Mouse (Mus musculus): ENCODE measurements around the gene N4bp3. TPM values are rescaled to one million over a fixed set of nuclear protein-coding genes. Genes with fewer than 3 reads are reported as not detected.

The N4bp3 gene
- polyA plus RNA-seq, 1 experiment from 2014 or later = 39.2 TPM

GRCm38 (mm10) chr11:51662632-51663031 lies 12.0 kb upstream of the N4bp3 start:
- Histone ChIP-seq H3K4me1 (ENCODE audit: insufficient read depth) (no peaks in the 10 kb centered on the region; the same call in 1 of the 2 replicates), H3K27ac (ENCODE audit: low read depth) (no peak overlapping the region), H3K4me2 (no peak overlapping the region), H3K9ac (no peak overlapping the region), H3K4me3 (ENCODE audit: low read depth, low read length) (no peak overlapping the region), H3K9me3 (ENCODE audit: low read depth, low read length) (no peaks in the 10 kb centered on the region), H3K27me3 (ENCODE audit: insufficient read depth, low read length) (no peaks in the 10 kb centered on the region), H3K36me3 (ENCODE audit: insufficient read depth) (no peaks in the 10 kb centered on the region)
- TF ChIP-seq CTCF (IDR thresholded peaks at IDR 0.05; ENCODE audit: low read depth) = no peak
- no peak for ATAC-seq (ENCODE audit: insufficient read depth)
- no peak for DNase-seq
- 71% methylated on average over 7 of the region's 7 CpGs for WGBS

DNA sequence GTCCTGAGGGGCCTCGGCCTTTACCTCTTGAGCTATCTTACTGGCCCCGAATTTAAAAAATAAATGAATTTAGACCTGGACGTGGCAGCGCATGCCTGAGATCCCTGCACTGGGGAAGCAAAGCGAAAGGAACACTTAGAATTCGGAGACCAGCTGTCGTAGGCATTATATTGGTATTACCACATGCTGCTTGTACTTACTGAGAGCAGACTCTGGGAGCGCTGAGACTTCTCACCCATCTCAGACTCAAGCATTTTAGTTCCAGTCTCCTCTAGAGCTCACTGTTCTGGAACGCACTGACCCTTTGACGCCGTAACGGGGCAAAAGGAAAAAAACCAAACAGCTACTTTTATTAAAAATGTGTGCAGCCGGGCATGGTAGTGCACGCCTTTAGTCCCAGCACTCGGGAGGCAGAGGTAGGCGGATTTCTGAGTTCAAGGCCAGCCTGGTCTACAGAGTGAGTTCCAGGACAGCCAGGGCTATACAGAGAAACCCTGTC lies 11.3 kb upstream of the N4bp3 start:
- Histone ChIP-seq H3K4me1 (ENCODE audit: insufficient read depth) (no peaks in the 10 kb centered on the region; the same call in 1 of the 2 replicates), H3K9ac (no peak overlapping the region), H3K9me3 (ENCODE audit: low read depth, low read length) (no peaks in the 10 kb centered on the region), H3K27me3 (ENCODE audit: insufficient read depth, low read length) (no peaks in the 10 kb centered on the region), H3K36me3 (ENCODE audit: insufficient read depth) (no peaks in the 10 kb centered on the region), H3K27ac (ENCODE audit: low read depth) (no peak overlapping the region), H3K4me3 (ENCODE audit: low read depth, low read length) (no peak overlapping the region), H3K4me2 (no peak overlapping the region)
- DNase-seq = no peak
- TF ChIP-seq CTCF (IDR thresholded peaks at IDR 0.05; ENCODE audit: low read depth) = no peak
- ATAC-seq (ENCODE audit: insufficient read depth) = no peak
- WGBS = 83% methylated on average over 16 of the region's 16 CpGs

- no peak overlapping the region for H3K27ac ChIP-seq (ENCODE audit: low read depth)
- H3K4me1 ChIP-seq (ENCODE audit: insufficient read depth) = no peaks in the 10 kb centered on the region; the same call in 1 of the 2 replicates
- WGBS = 43% methylated on average over 6 of the region's 6 CpGs
- no peak for TF ChIP-seq CTCF (IDR thresholded peaks at IDR 0.05; ENCODE audit: low read depth)
- no peaks in the 10 kb centered on the region for H3K27me3 ChIP-seq (ENCODE audit: insufficient read depth, low read length)
- H3K36me3 ChIP-seq (ENCODE audit: insufficient read depth) = no peaks in the 10 kb centered on the region
- no peak overlapping the region for H3K4me3 ChIP-seq (ENCODE audit: low read depth, low read length)
- H3K9me3 ChIP-seq (ENCODE audit: low read depth, low read length) = no peaks in the 10 kb centered on the region
- H3K9ac ChIP-seq = no peak overlapping the region
- H3K4me2 ChIP-seq = no peak overlapping the region
- ATAC-seq (ENCODE audit: insufficient read depth) (0 out of 2 replicates have a peak, but pooled peaks have one; percentile 24), DNase-seq (peak; percentile 43)
These were observed 8.1 kb upstream of the N4bp3 start for GRCm38 (mm10) chr11:51658705-51659104.

GRCm38 (mm10) chr11:51658291-51658690 lies 7.6 kb upstream of the N4bp3 start:
- H3K9me3 ChIP-seq (ENCODE audit: low read depth, low read length) = no peaks in the 10 kb centered on the region
- no peaks in the 10 kb centered on the region for H3K36me3 ChIP-seq (ENCODE audit: insufficient read depth)
- WGBS = 51% methylated on average over 7 of the region's 7 CpGs
- H3K27me3 ChIP-seq (ENCODE audit: insufficient read depth, low read length) = no peaks in the 10 kb centered on the region
- DNase-seq = no peak
- no peak for ATAC-seq (ENCODE audit: insufficient read depth)
- H3K9ac ChIP-seq = no peak overlapping the region
- H3K4me2 ChIP-seq = no peak overlapping the region
- H3K4me1 ChIP-seq (ENCODE audit: insufficient read depth) = no peaks in the 10 kb centered on the region; the same call in 1 of the 2 replicates
- TF ChIP-seq CTCF (IDR thresholded peaks at IDR 0.05; ENCODE audit: low read depth) = no peak
- no peak overlapping the region for H3K4me3 ChIP-seq (ENCODE audit: low read depth, low read length)
- no peak overlapping the region for H3K27ac ChIP-seq (ENCODE audit: low read depth)

- no peak overlapping the region for H3K27ac ChIP-seq (ENCODE audit: low read depth)
- WGBS = 69% methylated on average over 10 of the region's 10 CpGs
- ATAC-seq (ENCODE audit: insufficient read depth) = no peak
These were observed 6.3 kb upstream of the N4bp3 start for GRCm38 (mm10) chr11:51656798-51657521.

DNA sequence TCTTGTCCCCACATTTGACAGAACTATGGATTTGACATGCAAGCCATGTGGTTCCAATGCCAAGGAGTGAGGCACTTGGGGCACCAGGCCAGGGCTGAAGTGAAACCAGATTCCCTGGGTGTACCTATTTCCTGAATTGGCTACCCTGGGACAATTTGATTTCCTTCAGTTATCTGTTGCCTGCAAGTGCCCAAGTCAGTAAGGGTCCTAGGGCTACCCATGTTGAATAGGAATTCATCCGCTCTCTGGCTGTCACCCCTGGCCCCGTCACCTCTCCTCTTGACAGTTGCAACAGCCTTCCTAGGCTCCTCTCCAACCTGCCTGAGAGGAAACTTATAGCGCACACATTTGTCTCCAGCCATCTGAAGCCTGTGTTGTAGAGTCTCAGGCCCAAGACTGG lies 4.2 kb upstream of the N4bp3 start:
- Histone ChIP-seq H3K27ac (ENCODE audit: low read depth) (no peak overlapping the region), H3K9me3 (ENCODE audit: low read depth, low read length) (no peaks in the 10 kb centered on the region), H3K4me3 (ENCODE audit: low read depth, low read length) (no peak overlapping the region), H3K36me3 (ENCODE audit: insufficient read depth) (no peaks in the 10 kb centered on the region), H3K4me2 (no peak overlapping the region), H3K4me1 (ENCODE audit: insufficient read depth) (no peaks in the 10 kb centered on the region; the same call in 1 of the 2 replicates), H3K27me3 (ENCODE audit: insufficient read depth, low read length) (no peaks in the 10 kb centered on the region), H3K9ac (no peak overlapping the region)
- no peak for ATAC-seq (ENCODE audit: insufficient read depth)
- TF ChIP-seq CTCF (IDR thresholded peaks at IDR 0.05; ENCODE audit: low read depth) = no peak
- 85% methylated on average over 3 of the region's 3 CpGs for WGBS
- DNase-seq = no peak

More at GRCm38 (mm10) chr11:51656798-51657521, 6.3 kb upstream of the N4bp3 start:
- no peaks in the 10 kb centered on the region for H3K36me3 ChIP-seq (ENCODE audit: insufficient read depth)
- H3K27me3 ChIP-seq (ENCODE audit: insufficient read depth, low read length) = no peaks in the 10 kb centered on the region
- no peak overlapping the region for H3K4me2 ChIP-seq
- TF ChIP-seq CTCF (IDR thresholded peaks at IDR 0.05; ENCODE audit: low read depth) = no peak
- no peaks in the 10 kb centered on the region for H3K9me3 ChIP-seq (ENCODE audit: low read depth, low read length)
- no peak for DNase-seq
- no peaks in the 10 kb centered on the region; the same call in 1 of the 2 replicates for H3K4me1 ChIP-seq (ENCODE audit: insufficient read depth)
- no peak overlapping the region for H3K9ac ChIP-seq
- H3K4me3 ChIP-seq (ENCODE audit: low read depth, low read length) = no peak overlapping the region

DNA sequence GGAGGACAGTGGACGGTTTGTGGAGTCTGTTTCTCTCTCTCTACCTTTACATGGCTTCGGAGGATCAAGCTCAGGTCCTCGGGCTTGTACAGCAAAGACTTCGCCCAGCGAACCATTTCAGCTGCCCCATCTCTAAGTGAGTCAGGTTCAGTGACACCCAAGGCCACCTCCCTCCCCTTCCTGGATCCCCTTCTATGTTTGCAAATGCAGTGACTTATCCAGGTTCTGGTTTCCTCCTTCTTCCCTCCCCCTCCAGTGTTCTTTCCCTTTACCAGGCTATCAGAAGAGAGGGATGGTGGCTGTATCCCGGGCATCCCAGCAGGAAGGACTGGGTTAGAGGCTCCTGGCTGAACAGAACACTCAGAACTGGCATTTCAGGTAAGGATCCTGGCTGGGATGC lies 3.1 kb upstream of the N4bp3 start:
- H3K9me3 ChIP-seq (ENCODE audit: low read depth, low read length) = no peaks in the 10 kb centered on the region
- ATAC-seq (ENCODE audit: insufficient read depth) (no peak), DNase-seq (no peak)
- peaks cover 5% of the 10 kb centered on the region; the same call in 1 of the 2 replicates for H3K4me1 ChIP-seq (ENCODE audit: insufficient read depth)
- H3K36me3 ChIP-seq (ENCODE audit: insufficient read depth) = no peaks in the 10 kb centered on the region
- TF ChIP-seq CTCF (IDR thresholded peaks at IDR 0.05; ENCODE audit: low read depth) = no peak
- no peak overlapping the region for H3K27ac ChIP-seq (ENCODE audit: low read depth)
- no peak overlapping the region for H3K4me3 ChIP-seq (ENCODE audit: low read depth, low read length)
- H3K27me3 ChIP-seq (ENCODE audit: insufficient read depth, low read length) = no peaks in the 10 kb centered on the region
- WGBS = 74% methylated on average over 6 of the region's 6 CpGs
- no peak overlapping the region for H3K4me2 ChIP-seq
- no peak overlapping the region for H3K9ac ChIP-seq

Data from lung, embryonic 14.5 days (tissue).